Mouse (Mus musculus) ovary, postnatal 10 days (tissue): ENCODE results near the gene Ncam1.

ENCODE experiments used
- DNase-seq: peaks from one replicate; pipeline ENCODE4 v3.0.0; 2022; ENCODE audit warnings: low spot score

The Ncam1 gene

DNA sequence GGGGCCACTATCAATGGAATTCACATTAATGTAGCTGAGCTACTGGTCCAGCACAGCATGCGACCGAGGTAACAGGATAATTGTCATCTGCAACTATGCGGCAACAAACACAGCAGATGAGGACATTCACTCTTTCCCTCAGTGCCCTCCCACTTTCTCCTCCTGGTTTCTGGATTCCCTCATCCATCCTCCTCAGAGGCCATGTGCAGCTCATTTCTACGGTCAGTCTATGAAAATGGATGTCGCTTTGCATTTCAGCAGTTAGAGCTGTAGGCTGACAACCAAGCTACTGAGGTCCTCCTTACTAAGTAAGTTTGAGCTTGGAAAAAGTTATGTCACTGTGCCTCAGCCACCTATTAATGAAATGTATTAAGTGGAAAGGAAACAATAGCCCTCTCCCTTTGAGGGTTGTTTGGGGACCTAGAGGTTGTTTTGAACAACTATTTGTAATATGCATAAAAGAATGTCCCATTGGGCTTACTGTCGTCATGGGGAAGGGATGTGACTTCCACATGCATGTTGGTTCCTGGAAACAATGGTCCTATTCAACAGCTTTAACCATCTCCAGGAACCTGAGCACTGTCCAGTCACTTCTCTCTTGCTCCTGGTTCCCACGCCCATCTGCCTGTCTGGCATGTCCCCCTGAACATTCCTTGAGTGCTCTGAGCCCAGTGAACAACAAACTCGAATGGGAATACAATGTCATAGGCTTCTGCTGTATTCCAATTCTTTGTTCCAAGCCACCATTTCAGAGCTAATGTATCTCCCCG is 122.8 kb downstream of the Ncam1 start:
- no peak for DNase-seq

- no peak for DNase-seq
These were observed 126.0 kb downstream of the Ncam1 start for GRCm38 (mm10) chr9:49672646-49673199.

- DNase-seq, result no peak
These were observed 131.7 kb downstream of the Ncam1 start for GRCm38 (mm10) chr9:49667066-49667465.

- DNase-seq, result no peak
These were observed 133.4 kb downstream of the Ncam1 start for GRCm38 (mm10) chr9:49665361-49665760.

- no peak for DNase-seq
These were observed 134.8 kb downstream of the Ncam1 start for GRCm38 (mm10) chr9:49663927-49664320.

DNA sequence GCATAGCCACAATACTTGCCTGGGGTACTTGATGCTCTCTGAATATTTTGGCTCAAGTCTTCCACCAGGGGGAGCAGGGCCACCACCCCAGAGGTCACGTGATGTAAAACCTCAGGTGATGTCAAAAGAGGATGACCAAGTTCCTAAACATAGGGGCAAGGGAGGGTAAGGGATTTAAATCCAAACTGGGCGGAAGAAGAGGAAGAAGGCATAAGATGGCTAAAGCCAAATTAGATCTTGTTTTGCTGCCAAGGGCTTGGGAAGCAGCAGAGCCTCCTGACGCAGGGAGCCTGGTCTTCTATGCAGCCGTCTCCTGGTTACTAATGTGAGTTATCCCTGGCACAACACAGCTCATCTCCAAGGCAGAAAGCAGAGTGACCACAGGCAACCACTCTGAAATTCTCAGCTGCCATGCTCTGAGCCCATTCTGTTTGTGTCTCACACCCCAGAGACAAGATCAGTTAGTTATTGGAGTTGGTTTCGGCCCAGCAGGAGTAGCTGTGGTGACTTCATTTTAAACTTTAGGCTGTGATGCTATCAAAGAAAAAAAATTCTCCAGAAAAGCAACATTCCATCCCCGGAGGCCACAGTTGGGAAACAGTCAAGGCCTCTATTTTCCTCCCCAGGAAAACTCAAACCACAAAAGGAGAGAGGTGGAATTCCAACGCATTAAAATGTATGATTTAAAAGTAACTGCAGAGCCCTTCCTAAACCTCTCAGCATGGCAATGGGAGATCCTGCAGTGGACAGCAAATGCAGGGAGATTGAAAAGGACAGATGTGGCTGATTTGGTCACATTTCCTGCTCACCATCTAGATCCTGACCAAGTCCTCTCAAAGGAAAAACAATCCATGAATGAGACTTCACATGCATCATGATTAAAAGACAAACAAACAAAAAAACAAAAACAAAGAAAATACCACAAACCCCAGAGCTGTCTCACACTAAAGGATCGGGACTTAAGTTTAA is 135.5 kb downstream of the Ncam1 start:
- DNase-seq, result no peak

GRCm38 (mm10) chr9:49661480-49661879 is 137.2 kb downstream of the Ncam1 start:
- DNase-seq, result no peak

GRCm38 (mm10) chr9:49658381-49658856 is 140.3 kb downstream of the Ncam1 start:
- no peak for DNase-seq

- DNase-seq, result no peak
These were observed 144.3 kb downstream of the Ncam1 start for GRCm38 (mm10) chr9:49654470-49654869.

DNA sequence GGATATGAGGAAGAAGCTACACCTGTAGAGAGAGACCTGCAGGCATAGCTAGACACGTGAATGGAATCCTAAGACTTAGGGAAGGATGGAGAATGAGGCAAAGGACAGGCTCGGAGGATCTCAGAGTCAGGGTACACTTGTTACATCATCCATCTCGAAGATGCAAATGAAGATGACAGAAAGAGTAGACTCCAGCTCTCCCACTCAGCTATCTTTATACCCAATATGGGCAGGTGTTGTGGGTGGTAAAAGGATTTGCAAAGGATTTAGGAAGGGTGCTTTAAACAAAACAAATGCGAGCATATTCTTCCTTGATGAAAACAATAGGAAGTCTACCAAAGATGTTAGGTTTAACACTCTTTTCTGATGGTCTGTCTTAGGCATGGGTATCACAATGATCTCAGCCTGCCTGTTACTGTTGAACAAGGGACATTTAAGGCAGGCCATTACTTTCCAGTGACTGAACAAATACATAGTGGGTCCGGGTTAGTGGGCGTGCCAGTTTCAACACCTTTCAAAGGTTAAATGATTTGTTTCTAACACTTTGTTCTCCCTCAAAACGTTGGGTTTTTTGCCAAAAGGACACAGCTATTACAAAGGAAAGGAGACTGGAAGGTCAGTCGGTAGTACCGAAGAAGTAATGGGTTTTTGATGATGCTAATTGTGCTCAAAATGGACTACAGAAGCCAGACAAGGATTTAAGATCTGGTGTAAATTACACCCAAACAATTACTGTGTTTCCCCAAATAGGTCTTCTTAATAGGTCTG is 145.1 kb downstream of the Ncam1 start:
- no peak for DNase-seq

DNA sequence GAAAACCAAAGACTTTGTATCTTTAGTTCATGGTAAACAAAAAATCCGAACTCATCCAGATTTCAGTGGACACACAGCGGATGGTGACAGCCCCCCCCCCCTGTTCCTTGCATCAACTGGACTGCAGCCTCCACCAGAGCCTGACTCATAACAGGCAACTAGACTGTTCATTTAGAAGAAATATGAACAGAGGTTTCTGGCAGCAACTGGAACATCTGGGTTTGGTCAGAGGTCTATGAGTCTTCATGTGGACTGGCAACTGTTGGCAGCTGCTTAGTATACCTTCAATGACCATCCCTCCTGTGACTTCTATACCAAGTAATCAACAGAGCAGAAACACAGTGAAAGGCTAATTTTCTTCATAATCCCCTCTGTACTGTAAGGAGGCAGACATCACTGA is 154.4 kb downstream of the Ncam1 start:
- DNase-seq, result no peak

DNA sequence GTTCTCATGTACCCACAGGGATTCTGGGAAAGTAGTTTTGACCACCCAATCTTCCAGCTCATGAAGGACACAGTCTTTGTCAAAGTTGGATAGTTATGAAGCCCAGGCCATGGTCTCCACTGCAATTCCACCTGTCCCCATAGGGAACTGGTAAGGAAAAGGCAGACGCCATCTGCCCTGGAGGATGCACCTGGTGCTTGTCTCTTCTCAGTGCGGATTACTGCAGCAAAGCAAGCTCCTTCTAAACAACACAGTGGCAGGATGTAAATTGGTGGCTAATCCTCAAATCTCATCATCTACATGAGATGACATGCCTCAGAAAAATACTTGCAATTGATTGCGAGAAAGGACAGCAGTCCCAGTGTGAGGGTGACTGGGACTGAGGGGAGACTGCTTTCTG is 158.0 kb downstream of the Ncam1 start:
- DNase-seq, result no peak

DNA sequence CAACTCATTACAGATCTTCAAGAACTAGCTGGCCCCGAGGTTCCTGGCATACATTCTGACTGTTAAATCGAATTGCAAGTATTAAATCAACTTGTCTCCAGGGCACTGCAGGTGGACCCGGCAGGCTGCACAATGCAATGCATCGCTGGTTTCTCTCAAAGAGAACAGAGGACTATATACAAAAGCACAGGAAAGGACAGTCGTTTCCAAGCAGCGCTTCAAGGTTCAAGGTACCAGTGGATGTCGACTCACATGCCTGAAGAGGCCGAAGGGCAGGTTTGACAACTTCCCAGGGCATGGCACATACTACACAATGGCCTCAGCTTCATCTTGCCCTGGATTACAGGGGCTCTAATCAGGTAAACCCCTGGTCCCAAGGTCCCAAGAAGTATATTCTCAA is 158.6 kb downstream of the Ncam1 start:
- no peak for DNase-seq

DNA sequence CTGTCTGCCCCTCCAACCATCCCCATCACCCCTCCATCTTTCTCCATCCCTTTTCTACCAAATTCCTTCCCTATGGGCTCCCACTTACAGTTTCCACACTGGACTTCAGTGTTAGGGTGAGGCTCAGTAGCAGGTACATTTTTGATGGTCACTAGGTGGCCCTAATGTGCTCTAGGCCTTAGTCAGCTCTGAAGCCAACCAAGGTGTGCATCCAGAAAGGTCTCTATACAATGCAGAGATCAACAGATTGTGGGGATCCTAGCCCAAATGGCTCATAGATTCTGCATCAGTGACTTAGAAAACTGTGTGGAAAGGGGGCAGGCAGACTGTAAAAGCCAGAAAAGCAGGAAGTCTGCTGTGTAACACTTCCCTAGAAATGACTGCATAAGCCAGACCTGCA is 160.8 kb downstream of the Ncam1 start:
- DNase-seq, result no peak

DNA sequence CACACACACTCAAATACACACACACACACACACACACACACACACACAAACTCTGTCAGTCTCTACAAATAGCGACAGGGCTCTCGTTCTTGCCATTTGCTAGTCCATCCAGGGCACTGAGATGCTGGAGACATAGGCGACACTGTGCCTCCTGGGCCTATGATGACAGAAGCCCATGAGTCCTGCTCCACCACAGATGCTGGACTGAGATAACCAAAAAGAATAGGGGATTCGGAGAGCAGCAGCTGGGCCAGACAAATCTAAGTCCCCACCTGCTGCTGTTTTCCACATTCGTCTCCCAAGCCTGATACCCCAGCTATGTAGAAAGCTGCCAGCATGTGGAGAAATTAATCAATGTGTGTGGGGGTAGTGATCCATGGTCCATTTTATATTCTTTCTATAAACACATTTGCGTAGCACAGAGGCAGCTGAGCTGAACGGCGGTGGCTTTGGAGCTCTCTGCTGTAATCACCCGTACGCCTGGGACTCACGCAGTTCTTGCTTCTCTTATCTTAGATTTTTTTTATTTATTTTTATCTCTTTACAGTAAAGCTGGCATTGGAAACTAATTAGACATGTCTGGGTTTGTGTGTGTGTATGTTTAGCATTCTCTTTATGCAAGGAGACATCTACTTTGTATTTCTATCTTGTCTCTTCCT is 162.9 kb downstream of the Ncam1 start:
- DNase-seq, result no peak

- no peak for DNase-seq
These were observed 166.1 kb downstream of the Ncam1 start for GRCm38 (mm10) chr9:49632591-49632990.

- DNase-seq, result no peak
These were observed 168.4 kb downstream of the Ncam1 start for GRCm38 (mm10) chr9:49630336-49630735.

GRCm38 (mm10) chr9:49624910-49625309 is 173.8 kb downstream of the Ncam1 start:
- no peak for DNase-seq

DNA sequence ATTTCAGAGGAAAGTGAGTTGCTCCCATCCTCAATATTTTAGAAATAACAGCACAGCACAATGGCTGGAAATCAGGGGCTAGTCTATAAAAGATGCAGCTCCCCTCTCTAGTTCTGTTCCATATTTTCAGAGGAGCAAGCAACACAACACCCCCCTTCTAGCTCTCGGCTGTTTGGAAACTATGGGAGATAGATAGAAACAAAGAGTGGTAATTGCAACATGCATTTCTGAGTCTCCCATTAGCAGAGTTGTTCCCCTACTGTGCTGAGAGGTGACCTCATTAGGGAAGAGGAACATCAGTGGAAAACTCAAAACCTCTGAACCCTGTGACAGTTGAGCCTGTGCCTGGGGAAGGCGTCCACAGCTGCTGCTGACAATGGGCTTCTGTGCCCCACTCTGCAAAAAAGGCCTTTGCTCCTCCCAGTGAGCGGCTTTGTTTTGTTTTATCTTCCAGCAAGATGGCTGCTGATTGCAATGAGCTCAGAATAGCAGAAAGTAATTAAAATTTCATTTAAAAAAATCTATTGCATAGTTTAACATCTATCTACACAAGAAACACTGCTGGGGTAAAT is 174.7 kb downstream of the Ncam1 start:
- DNase-seq, result no peak

GRCm38 (mm10) chr9:49622928-49623676 is 175.6 kb downstream of the Ncam1 start:
- DNase-seq, result no peak
